Mouse (Mus musculus) megakaryocyte progenitor cell, adult 5-6 weeks (primary cell): ENCODE measurements at regions not wholly inside any gene's neighbourhood (a gene's known extent, or its start where the extent isn't known, plus 50 kb on each side); places are given as distances from the start of the nearest gene placed in this dataset.
"Not testable (repeated sequence)": the region's sequence is repeated elsewhere in the genome, so short reads cannot be mapped to it uniquely, and the experiment has no call there.

ENCODE experiments used
- ATAC-seq: replicated peaks from 2 replicates; pipeline ENCODE4 v1.8.0; 2016; ENCODE audit warnings: mild to moderate bottlenecking, moderate TSS enrichment, inconsistent platforms; ENCODE audit not compliant: poor library complexity

DNA sequence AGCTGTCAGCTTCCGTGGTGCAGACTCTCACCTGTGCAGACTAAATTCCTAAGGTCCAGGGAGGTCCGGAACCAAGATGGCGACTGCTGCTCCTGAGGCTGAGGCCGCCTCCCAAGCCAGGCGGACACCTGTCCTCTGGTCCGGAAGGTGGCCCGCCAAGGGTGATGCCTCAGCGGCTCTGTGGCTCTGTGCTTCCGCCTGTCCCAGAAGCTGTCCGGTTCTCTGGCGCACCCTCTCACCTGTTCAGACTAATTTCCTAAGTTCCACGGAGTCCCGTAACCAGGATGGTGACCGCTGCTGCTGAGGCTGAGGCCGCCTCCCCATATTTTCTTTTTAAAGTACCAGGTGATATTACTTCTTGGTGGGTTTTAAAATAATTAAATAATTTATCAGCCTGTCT lies 65.4 kb upstream of the B3galnt2 start:
- ATAC-seq = not testable (repeated sequence)

DNA sequence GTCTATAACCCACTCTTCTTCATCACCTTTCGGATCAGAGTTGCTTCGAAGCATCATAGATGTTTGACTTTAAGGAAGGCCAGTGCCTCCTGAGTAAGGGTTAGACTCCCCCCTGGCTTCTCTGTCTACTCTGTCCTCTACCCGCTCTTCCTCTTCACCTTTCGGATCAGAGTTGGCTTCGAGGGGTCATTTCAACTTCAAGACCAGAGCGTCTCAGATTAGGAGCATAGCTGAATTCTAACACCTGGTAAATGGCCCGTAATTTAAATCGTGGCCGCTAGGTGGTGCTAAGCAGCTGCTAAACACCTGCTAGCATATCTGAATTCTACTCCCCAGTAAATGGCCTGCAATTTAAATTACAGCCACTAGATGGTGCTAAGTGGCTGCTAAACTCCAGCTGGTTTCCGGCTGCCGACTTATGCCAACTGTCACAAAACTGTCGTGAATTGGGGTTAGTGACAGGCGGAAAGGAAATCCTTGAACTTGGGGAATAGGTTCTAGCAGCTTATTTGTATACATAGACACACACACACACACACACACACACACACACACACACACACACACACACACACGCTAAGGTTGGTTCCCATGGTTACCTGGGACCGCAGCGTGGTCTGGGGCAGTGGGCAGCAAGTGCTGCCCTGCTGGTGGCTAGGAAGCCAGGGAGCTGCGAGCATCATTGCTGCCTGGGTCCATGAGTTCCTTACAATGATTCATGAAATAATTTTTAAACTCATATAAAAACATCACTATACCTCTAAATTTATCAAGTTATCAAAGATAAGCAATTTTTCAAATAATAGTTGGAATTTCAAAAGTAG lies 64.8 kb upstream of the B3galnt2 start:
- peak; percentile 100 for ATAC-seq

DNA sequence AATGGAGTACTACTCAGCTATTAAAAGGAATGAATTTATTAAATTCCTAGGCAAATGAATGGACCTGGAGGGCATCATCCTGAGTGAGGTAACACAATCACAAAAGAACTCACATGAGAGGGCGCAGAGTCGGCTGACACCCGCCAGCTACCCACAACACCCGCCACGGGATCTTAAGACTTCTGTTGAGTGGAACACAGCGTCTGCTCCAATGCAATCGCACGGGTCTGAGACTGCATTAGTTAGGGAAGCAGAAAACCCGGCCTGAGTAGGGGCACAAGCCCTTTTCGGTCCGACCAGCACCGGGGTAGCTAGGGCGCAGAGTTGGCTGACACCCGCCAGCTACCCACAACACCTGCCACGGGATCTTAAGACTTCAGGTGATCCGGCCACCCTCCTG lies 52.1 kb upstream of the B3galnt2 start:
- not testable (repeated sequence) for ATAC-seq
